Mouse (Mus musculus) megakaryocyte, embryonic 14.5 days (primary cell): Measurements from ENCODE around the gene Ntn3.

ENCODE experiments used
- FLI1 ChIP-seq: IDR thresholded peaks from 2 replicates; pipeline ENCODE4 v1.6.1; 2012; ENCODE audit warnings: low read length, inconsistent platforms, mixed read lengths
- GATA1 ChIP-seq: IDR thresholded peaks from 3 replicates; pipeline ENCODE4 v1.6.1; 2012; ENCODE audit warnings: mixed read lengths, low read length, inconsistent platforms, borderline replicate concordance

DNA sequence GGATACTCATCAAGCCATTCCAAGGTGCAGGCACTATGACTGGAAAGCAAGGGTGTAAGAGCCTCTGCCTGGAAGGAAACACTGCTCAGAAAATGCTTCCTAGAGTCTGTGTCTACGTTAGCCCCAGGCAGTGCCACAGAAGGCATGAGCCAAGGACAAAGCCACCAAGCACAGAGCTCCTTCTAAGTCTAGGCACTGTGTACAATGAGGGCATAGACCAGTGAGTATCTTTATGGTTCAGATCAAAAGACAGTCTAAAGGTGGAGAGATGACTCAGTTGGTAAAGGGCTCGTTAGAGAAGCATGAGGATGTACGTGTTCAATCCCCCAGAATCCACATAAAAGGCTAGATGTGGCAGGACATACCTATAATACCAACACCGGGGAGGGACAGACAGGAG, 8.2 kb downstream of the Ntn3 start:
- no peak for TF ChIP-seq FLI1
- TF ChIP-seq GATA1 = no peak
